ENCODE assay signal across 12 mouse cellular contexts in the genomic region with DNA sequence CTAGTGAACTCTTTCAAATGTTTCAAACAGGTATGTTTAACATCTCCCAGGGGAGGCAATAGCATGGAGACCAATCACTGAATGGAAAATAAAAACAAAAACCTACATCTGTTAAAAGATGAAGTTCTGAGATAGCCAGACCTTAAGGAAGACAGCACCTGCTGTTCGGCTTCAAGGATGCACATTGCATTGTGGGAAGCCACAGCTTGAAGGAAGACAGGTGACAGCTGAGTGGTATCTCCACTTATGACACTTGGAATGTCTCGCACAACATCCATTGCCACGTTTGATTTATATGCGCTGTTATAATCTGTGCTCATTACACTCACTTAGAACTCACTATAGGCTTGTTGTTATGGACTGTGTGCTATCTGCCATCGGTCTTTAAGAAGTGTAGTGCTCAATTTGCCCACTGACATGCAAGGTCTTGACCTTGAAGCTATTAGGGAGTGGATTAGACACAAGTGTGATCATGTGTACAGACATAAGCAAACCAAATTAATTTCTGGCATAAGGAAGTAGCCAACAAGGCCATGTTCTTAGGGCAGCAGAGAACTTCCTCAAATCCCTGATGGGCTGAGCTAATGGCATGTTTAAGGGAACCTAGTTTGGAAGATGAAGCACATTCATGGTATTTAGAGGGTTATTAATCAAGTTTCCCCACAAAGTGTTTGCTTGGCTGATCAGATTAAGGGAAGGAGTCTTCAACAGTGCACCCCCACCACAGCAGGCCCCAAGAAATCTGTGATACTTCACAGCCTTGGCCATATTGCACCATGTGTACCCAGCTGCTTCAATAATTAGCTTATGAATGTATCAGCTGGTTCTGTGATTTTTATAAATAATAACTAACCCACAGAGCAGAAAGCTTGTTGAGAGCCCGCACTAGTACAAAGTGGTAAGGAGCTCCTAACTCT.
DNase-seq lines count a peak whose midpoint lies in the region; ATAC-seq and TF ChIP-seq lines count a peak whose summit lies in the region.
"Had no signal": no experiment of that assay in that cellular context is flagged by ENCODE, and none has a peak within 500 bp of the region (broad histone marks: within the 10 kb centered on the region; RNA-seq: fewer than 3 reads in every experiment).

No protein-coding gene starts in this region.

- 86% methylated on average over 6 of the region's 6 CpGs for WGBS in midbrain, embryonic 10.5 days
- 49% methylated on average over 6 of the region's 6 CpGs for WGBS in midbrain, embryonic 16.5 days
- WGBS in forebrain, embryonic 13.5 days: 58% methylated on average over 6 of the region's 6 CpGs
- 59% methylated on average over 6 of the region's 6 CpGs for WGBS in hindbrain, embryonic 16.5 days
- WGBS in lung, adult 2 months: 83% methylated on average over 6 of the region's 6 CpGs

- H3K4me3 ChIP-seq in midbrain, embryonic 10.5 days: no peak overlapping the region
- H3K4me3 ChIP-seq in midbrain, embryonic 16.5 days (ENCODE audit: low read depth, low read length): no peak overlapping the region
- H3K4me3 ChIP-seq in forebrain, embryonic 13.5 days: no peak overlapping the region
- H3K4me3 ChIP-seq in hindbrain, embryonic 16.5 days (ENCODE audit: low read length): no peak overlapping the region
- no peak overlapping the region for H3K4me3 ChIP-seq in lung, adult 2 months (replicated peaks; ENCODE audit: extremely low read depth, low read depth, low read length)
- H3K4me3 ChIP-seq: embryonic facial prominence, embryonic 12.5 days had no signal

- no peak for TF ChIP-seq CTCF in lung, adult 2 months (IDR thresholded peaks at IDR 0.05; ENCODE audit: insufficient read depth, low read length)

- DNase-seq in midbrain, embryonic 10.5 days (ENCODE audit: low spot score): no peak
- DNase-seq in retina, embryonic 14.5 days (ENCODE audit: low spot score): peak; percentile 41
- DNase-seq in lung, adult 2 months: no peak
- DNase-seq in lung, postnatal 4 days: no peak
- DNase-seq: cerebellum, adult 18-20 months; heart, postnatal 4 days had no signal

- no peaks in the 10 kb centered on the region for H3K9me3 ChIP-seq in midbrain, embryonic 10.5 days (replicated peaks)
- no peaks in the 10 kb centered on the region for H3K9me3 ChIP-seq in midbrain, embryonic 16.5 days (replicated peaks; ENCODE audit: control insufficient read depth, low read length, poor library complexity, severe bottlenecking)
- no peaks in the 10 kb centered on the region for H3K9me3 ChIP-seq in forebrain, embryonic 13.5 days (replicated peaks)
- no peaks in the 10 kb centered on the region for H3K9me3 ChIP-seq in hindbrain, embryonic 16.5 days (ENCODE audit: control insufficient read depth, low read length)
- H3K9me3 ChIP-seq: embryonic facial prominence, embryonic 12.5 days had no signal

- H3K4me2 ChIP-seq in midbrain, embryonic 16.5 days (ENCODE audit: low read length): no peak overlapping the region
- no peak overlapping the region for H3K4me2 ChIP-seq in forebrain, embryonic 13.5 days
- no peak overlapping the region for H3K4me2 ChIP-seq in hindbrain, embryonic 16.5 days (ENCODE audit: low read length)
- H3K4me2 ChIP-seq: embryonic facial prominence, embryonic 12.5 days; liver, embryonic 11.5 days had no signal

- no peak overlapping the region for H3K9ac ChIP-seq in midbrain, embryonic 16.5 days (ENCODE audit: low read depth, low read length)
- no peak overlapping the region for H3K9ac ChIP-seq in forebrain, embryonic 13.5 days
- no peak overlapping the region for H3K9ac ChIP-seq in hindbrain, embryonic 16.5 days (ENCODE audit: low read depth, low read length)
- H3K9ac ChIP-seq: embryonic facial prominence, embryonic 12.5 days had no signal

- no peaks in the 10 kb centered on the region for H3K27me3 ChIP-seq in midbrain, embryonic 10.5 days (ENCODE audit: low read depth, poor library complexity, severe bottlenecking)
- no peaks in the 10 kb centered on the region for H3K27me3 ChIP-seq in midbrain, embryonic 16.5 days (ENCODE audit: control insufficient read depth, insufficient read depth, low read depth, low read length)
- H3K27me3 ChIP-seq in forebrain, embryonic 13.5 days: no peaks in the 10 kb centered on the region
- H3K27me3 ChIP-seq in hindbrain, embryonic 16.5 days (replicated peaks; ENCODE audit: control insufficient read depth, insufficient read depth, low read length): no peaks in the 10 kb centered on the region
- H3K27me3 ChIP-seq: embryonic facial prominence, embryonic 12.5 days had no signal

- H3K27ac ChIP-seq in midbrain, embryonic 10.5 days (replicated peaks): peak overlapping the region; percentile 83
- no peak overlapping the region for H3K27ac ChIP-seq in midbrain, embryonic 16.5 days (ENCODE audit: low read length)
- peak overlapping the region; percentile 70 for H3K27ac ChIP-seq in forebrain, embryonic 13.5 days
- H3K27ac ChIP-seq in hindbrain, embryonic 16.5 days (ENCODE audit: low read depth, low read length): no peak overlapping the region
- H3K27ac ChIP-seq: embryonic facial prominence, embryonic 12.5 days had no signal

- TF ChIP-seq POLR2A in lung, adult 2 months (IDR thresholded peaks at IDR 0.05; ENCODE audit: borderline replicate concordance, extremely low read depth, low read depth, low read length): no peak

- peaks cover 9% of the 10 kb centered on the region; the same call in 1 of the 2 replicates for H3K36me3 ChIP-seq in midbrain, embryonic 10.5 days
- H3K36me3 ChIP-seq in midbrain, embryonic 16.5 days (ENCODE audit: control insufficient read depth, insufficient read depth, low read length): no peaks in the 10 kb centered on the region
- no peaks in the 10 kb centered on the region for H3K36me3 ChIP-seq in forebrain, embryonic 13.5 days (ENCODE audit: poor library complexity, severe bottlenecking)
- H3K36me3 ChIP-seq in hindbrain, embryonic 16.5 days (ENCODE audit: control insufficient read depth, insufficient read depth, low read length): no peaks in the 10 kb centered on the region

- no peak for ATAC-seq in midbrain, embryonic 16.5 days
- ATAC-seq in forebrain, embryonic 13.5 days: peak; percentile 73
- peak; percentile 81 for ATAC-seq in hindbrain, embryonic 16.5 days
- ATAC-seq in inflammation-experienced regulatory T-cells, adult 6 months: no peak

- H3K4me1 ChIP-seq in midbrain, embryonic 10.5 days: peaks cover 35% of the 10 kb centered on the region
- H3K4me1 ChIP-seq in midbrain, embryonic 16.5 days (ENCODE audit: control insufficient read depth, insufficient read depth, low read length): peaks cover 9% of the 10 kb centered on the region
- H3K4me1 ChIP-seq in forebrain, embryonic 13.5 days: peaks cover 33% of the 10 kb centered on the region
- peaks cover 14% of the 10 kb centered on the region; the same call in 1 of the 2 replicates for H3K4me1 ChIP-seq in hindbrain, embryonic 16.5 days (ENCODE audit: control insufficient read depth, insufficient read depth, low read depth, low read length)
- no peaks in the 10 kb centered on the region for H3K4me1 ChIP-seq in lung, adult 2 months (ENCODE audit: control insufficient read depth, insufficient read depth, low read length)

Comparison
In these comparisons a context has a peak if more than half of its experiments do, and no peak if none do; other contexts are left out.
1. H3K27ac ChIP-seq: peak in midbrain, embryonic 10.5 days (single experiment) and forebrain, embryonic 13.5 days (single experiment); none in midbrain, embryonic 16.5 days (single experiment) and hindbrain, embryonic 16.5 days (single experiment).
2. ATAC-seq: peak in forebrain, embryonic 13.5 days (single experiment) and hindbrain, embryonic 16.5 days (single experiment); none in midbrain, embryonic 16.5 days (single experiment) and inflammation-experienced regulatory T-cells, adult 6 months (single experiment).